Mouse (Mus musculus): ENCODE results near the gene Maco1. TPM values are rescaled to one million over a fixed set of nuclear protein-coding genes. Genes with fewer than 3 reads are reported as not detected.

Maco1 gene
- polyA plus RNA-seq, 1 experiment from 2014 or later: 25.5 TPM

DNA sequence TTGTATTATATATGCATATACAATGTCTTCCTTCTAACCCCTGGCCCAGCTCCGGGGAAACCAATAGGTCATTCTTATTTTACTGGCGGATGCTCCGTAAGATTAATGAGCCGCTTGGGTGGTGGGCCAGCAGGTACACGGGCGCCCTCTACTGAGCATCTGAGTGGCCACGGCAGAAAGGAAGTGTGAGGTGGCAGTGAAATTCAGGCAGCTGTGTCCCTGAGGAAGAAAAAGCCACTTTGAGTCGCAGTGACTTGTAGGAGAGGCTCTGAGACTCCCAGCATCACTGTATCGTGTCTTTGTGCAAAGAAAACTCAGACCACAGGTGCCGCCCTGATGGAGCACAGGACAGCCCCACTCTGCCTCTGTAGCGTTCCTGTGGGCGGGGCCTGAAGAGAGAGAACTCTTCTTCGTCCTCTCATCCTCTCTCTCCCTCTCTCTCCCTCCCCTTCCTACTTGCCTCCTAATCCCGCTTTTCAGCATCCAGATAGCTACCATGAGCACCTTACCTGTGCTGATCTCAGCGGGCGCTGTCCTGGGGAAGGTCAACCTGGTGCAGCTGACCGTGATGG lies 26.4 kb upstream of the Maco1 start:
- Histone ChIP-seq H3K27ac (replicated peaks in 1 of 2; ENCODE audit: control insufficient read depth in 1 of 2, insufficient read depth in 1 of 2, low read depth in 2 of 2, low read length in 2 of 2) (no peak overlapping the region), H3K4me2 (ENCODE audit: low read length) (peak overlapping the region; percentile 64), H3K9ac (ENCODE audit: low read length) (peak overlapping the region; percentile 42; the same call in 1 of the 2 replicates), H3K4me3 (ENCODE audit: control insufficient read depth in 1 of 2, insufficient read depth in 1 of 2, low read depth in 1 of 2, low read length in 2 of 2) (peak overlapping the region; percentile 31 to 53), H3K4me1 (ENCODE audit: control insufficient read depth in 2 of 2, insufficient read depth in 2 of 2, low read length in 2 of 2) (peaks cover 12 to 14% of the 10 kb centered on the region in 2 experiments; a peak in 3 of 4 replicates), H3K9me3 (ENCODE audit: control insufficient read depth, low read length) (no peaks in the 10 kb centered on the region), H3K36me3 (ENCODE audit: control insufficient read depth, insufficient read depth, low read length) (no peaks in the 10 kb centered on the region), H3K27me3 (ENCODE audit: control insufficient read depth, insufficient read depth, low read length) (no peaks in the 10 kb centered on the region)
- WGBS: 5% methylated on average over 17 of the region's 17 CpGs
- ATAC-seq (ENCODE audit: insufficient number of reproducible peaks, insufficient read depth, low FRiP score, low read depth): no peak

DNA sequence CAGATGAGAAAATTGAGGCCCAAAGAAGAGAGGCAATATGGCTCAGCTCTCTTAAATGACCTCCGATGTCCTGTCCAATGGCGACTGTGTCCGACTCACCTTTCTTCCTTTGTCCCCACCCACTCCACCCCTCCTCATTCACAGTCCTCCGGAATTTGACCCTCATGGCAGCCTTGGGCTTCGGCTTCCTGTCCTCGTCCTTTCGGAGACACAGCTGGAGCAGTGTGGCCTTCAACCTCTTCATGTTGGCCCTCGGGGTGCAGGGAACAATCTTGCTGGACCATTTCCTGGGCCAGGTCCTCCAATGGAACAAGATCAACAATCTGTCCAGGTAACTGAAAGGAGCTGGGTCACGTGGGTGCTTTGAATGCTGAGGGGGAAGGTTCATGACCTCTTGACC lies 23.0 kb upstream of the Maco1 start:
- Histone ChIP-seq H3K9me3 (ENCODE audit: control insufficient read depth, low read length) (no peaks in the 10 kb centered on the region), H3K4me2 (ENCODE audit: low read length) (no peak overlapping the region), H3K4me3 (ENCODE audit: control insufficient read depth in 1 of 2, insufficient read depth in 1 of 2, low read depth in 1 of 2, low read length in 2 of 2) (no peak overlapping the region), H3K27ac (replicated peaks in 1 of 2; ENCODE audit: control insufficient read depth in 1 of 2, insufficient read depth in 1 of 2, low read depth in 2 of 2, low read length in 2 of 2) (no peak overlapping the region), H3K9ac (ENCODE audit: low read length) (no peak overlapping the region), H3K36me3 (ENCODE audit: control insufficient read depth, insufficient read depth, low read length) (no peaks in the 10 kb centered on the region), H3K27me3 (ENCODE audit: control insufficient read depth, insufficient read depth, low read length) (no peaks in the 10 kb centered on the region), H3K4me1 (ENCODE audit: control insufficient read depth in 2 of 2, insufficient read depth in 2 of 2, low read length in 2 of 2) (peaks cover 3 to 5% of the 10 kb centered on the region in 2 experiments; a peak in 2 of 4 replicates)
- ATAC-seq (ENCODE audit: insufficient number of reproducible peaks, insufficient read depth, low FRiP score, low read depth): no peak
- WGBS: 83% methylated on average over 9 of the region's 9 CpGs

DNA sequence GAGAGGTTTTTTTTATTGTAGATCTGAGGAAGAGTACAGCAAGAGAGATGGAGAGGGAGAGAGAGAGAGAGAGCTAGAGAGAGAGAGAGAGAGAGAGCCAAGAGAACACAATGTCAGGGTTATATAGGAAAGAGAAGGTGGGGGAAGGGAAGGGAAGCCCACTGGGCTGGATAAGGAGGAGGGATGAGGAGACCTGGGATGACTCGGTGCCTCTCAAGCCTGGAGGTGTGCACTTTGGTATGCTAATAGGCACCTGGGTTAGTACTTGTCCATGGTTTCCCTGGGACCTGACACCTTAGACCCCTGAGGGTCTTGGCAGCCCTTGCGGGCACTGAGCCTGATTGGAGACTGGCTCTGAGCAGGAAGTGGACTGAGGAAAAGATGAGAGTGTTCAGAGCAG lies 18.8 kb upstream of the Maco1 start:
- 29% methylated on average over 2 of the region's 2 CpGs for WGBS
- no peak overlapping the region for H3K4me2 ChIP-seq (ENCODE audit: low read length)

GRCm38 (mm10) chr4:134871477-134871876 lies 18.3 kb upstream of the Maco1 start:
- H3K9ac ChIP-seq (ENCODE audit: low read length): no peak overlapping the region
- H3K27me3 ChIP-seq (ENCODE audit: control insufficient read depth, insufficient read depth, low read length): peaks cover 19% of the 10 kb centered on the region
- no peak overlapping the region for H3K4me2 ChIP-seq (ENCODE audit: low read length)
- H3K9me3 ChIP-seq (ENCODE audit: control insufficient read depth, low read length): no peaks in the 10 kb centered on the region
- 40% methylated on average over 4 of the region's 4 CpGs for WGBS
- H3K4me3 ChIP-seq (ENCODE audit: control insufficient read depth in 1 of 2, insufficient read depth in 1 of 2, low read depth in 1 of 2, low read length in 2 of 2): no peak overlapping the region
- H3K36me3 ChIP-seq (ENCODE audit: control insufficient read depth, insufficient read depth, low read length): no peaks in the 10 kb centered on the region
- peaks cover 8 to 11% of the 10 kb centered on the region in 2 experiments; a peak in 2 of 4 replicates for H3K4me1 ChIP-seq (ENCODE audit: control insufficient read depth in 2 of 2, insufficient read depth in 2 of 2, low read length in 2 of 2)
- no peak overlapping the region for H3K27ac ChIP-seq (replicated peaks in 1 of 2; ENCODE audit: control insufficient read depth in 1 of 2, insufficient read depth in 1 of 2, low read depth in 2 of 2, low read length in 2 of 2)
- no peak for ATAC-seq (ENCODE audit: insufficient number of reproducible peaks, insufficient read depth, low FRiP score, low read depth)

More for the DNA sequence above, 18.8 kb upstream of the Maco1 start:
- Histone ChIP-seq H3K36me3 (ENCODE audit: control insufficient read depth, insufficient read depth, low read length) (no peaks in the 10 kb centered on the region), H3K9ac (ENCODE audit: low read length) (no peak overlapping the region), H3K27me3 (ENCODE audit: control insufficient read depth, insufficient read depth, low read length) (peaks cover 19% of the 10 kb centered on the region), H3K9me3 (ENCODE audit: control insufficient read depth, low read length) (no peaks in the 10 kb centered on the region), H3K4me3 (ENCODE audit: control insufficient read depth in 1 of 2, insufficient read depth in 1 of 2, low read depth in 1 of 2, low read length in 2 of 2) (no peak overlapping the region), H3K4me1 (ENCODE audit: control insufficient read depth in 2 of 2, insufficient read depth in 2 of 2, low read length in 2 of 2) (peaks cover 8 to 11% of the 10 kb centered on the region in 2 experiments; a peak in 2 of 4 replicates), H3K27ac (replicated peaks in 1 of 2; ENCODE audit: control insufficient read depth in 1 of 2, insufficient read depth in 1 of 2, low read depth in 2 of 2, low read length in 2 of 2) (no peak overlapping the region)
- no peak for ATAC-seq (ENCODE audit: insufficient number of reproducible peaks, insufficient read depth, low FRiP score, low read depth)

GRCm38 (mm10) chr4:134869815-134870375 lies 16.8 kb upstream of the Maco1 start:
- Histone ChIP-seq H3K9ac (ENCODE audit: low read length) (peak overlapping the region; percentile 49), H3K27ac (replicated peaks in 1 of 2; ENCODE audit: control insufficient read depth in 1 of 2, insufficient read depth in 1 of 2, low read depth in 2 of 2, low read length in 2 of 2) (no peak overlapping the region), H3K4me3 (ENCODE audit: control insufficient read depth in 1 of 2, insufficient read depth in 1 of 2, low read depth in 1 of 2, low read length in 2 of 2) (peak overlapping the region in 1 of 2 experiments; percentile 19; a peak in 2 of 4 replicates), H3K4me1 (ENCODE audit: control insufficient read depth in 2 of 2, insufficient read depth in 2 of 2, low read length in 2 of 2) (peaks cover 8 to 11% of the 10 kb centered on the region in 2 experiments; a peak in 2 of 4 replicates), H3K4me2 (ENCODE audit: low read length) (peak overlapping the region; percentile 58), H3K9me3 (ENCODE audit: control insufficient read depth, low read length) (no peaks in the 10 kb centered on the region), H3K27me3 (ENCODE audit: control insufficient read depth, insufficient read depth, low read length) (peaks cover 19% of the 10 kb centered on the region), H3K36me3 (ENCODE audit: control insufficient read depth, insufficient read depth, low read length) (no peaks in the 10 kb centered on the region)
- WGBS: 55% methylated on average over 6 of the region's 7 CpGs
- ATAC-seq (ENCODE audit: insufficient number of reproducible peaks, insufficient read depth, low FRiP score, low read depth): 0 out of 2 replicates have a peak, but pooled peaks have one; percentile 37

DNA sequence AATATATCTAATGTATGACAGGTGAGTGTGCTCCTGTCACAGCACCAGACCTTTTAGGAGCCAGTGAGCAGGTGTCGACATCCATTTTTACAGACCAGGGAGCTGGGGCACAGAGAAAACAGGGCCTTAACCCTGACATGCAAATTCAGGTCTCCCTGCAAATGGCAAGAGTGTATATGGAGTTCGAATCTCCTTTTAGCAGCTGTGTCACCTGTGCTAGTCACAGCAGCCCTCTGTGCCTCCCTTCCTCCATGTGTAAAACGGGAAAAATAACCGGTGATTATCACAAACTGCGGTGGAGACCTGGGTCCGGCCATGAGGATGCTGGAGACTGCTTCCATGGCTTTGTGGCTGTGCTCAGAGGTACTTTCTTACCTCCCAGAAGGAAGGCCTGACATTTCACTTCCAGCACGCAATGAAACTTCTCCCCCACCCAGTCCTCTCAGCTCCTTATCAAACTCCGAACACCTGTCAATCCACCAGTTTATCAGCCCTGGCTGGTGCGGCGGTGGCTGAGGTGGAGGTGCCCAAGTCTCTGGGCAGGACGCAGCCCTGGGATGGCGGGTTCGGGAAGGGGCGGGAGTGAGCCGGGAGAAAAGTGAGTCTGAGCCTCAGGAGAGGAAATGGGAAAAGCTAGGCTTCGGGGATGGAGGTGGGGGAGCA lies 16.1 kb upstream of the Maco1 start:
- H3K27ac ChIP-seq (replicated peaks in 1 of 2; ENCODE audit: control insufficient read depth in 1 of 2, insufficient read depth in 1 of 2, low read depth in 2 of 2, low read length in 2 of 2): no peak overlapping the region
- peak overlapping the region; percentile 49 for H3K9ac ChIP-seq (ENCODE audit: low read length)
- H3K36me3 ChIP-seq (ENCODE audit: control insufficient read depth, insufficient read depth, low read length): no peaks in the 10 kb centered on the region
- 8% methylated on average over 16 of the region's 16 CpGs for WGBS
- ATAC-seq (ENCODE audit: insufficient number of reproducible peaks, insufficient read depth, low FRiP score, low read depth): no peak; the same call in 1 of the 2 replicates
- H3K4me2 ChIP-seq (ENCODE audit: low read length): peak overlapping the region; percentile 58
- peaks cover 10 to 11% of the 10 kb centered on the region in 2 experiments; a peak in 2 of 4 replicates for H3K4me1 ChIP-seq (ENCODE audit: control insufficient read depth in 2 of 2, insufficient read depth in 2 of 2, low read length in 2 of 2)
- H3K4me3 ChIP-seq (ENCODE audit: control insufficient read depth in 1 of 2, insufficient read depth in 1 of 2, low read depth in 1 of 2, low read length in 2 of 2): peak overlapping the region in 1 of 2 experiments; percentile 19; a peak in 2 of 4 replicates
- H3K27me3 ChIP-seq (ENCODE audit: control insufficient read depth, insufficient read depth, low read length): peaks cover 19% of the 10 kb centered on the region
- H3K9me3 ChIP-seq (ENCODE audit: control insufficient read depth, low read length): no peaks in the 10 kb centered on the region

- Histone ChIP-seq H3K4me3 (ENCODE audit: control insufficient read depth in 1 of 2, insufficient read depth in 1 of 2, low read depth in 1 of 2, low read length in 2 of 2) (no peak overlapping the region), H3K4me1 (ENCODE audit: control insufficient read depth in 2 of 2, insufficient read depth in 2 of 2, low read length in 2 of 2) (peaks cover 10 to 11% of the 10 kb centered on the region in 2 experiments; a peak in 2 of 4 replicates), H3K9ac (ENCODE audit: low read length) (no peak overlapping the region), H3K4me2 (ENCODE audit: low read length) (no peak overlapping the region), H3K36me3 (ENCODE audit: control insufficient read depth, insufficient read depth, low read length) (no peaks in the 10 kb centered on the region), H3K27ac (replicated peaks in 1 of 2; ENCODE audit: control insufficient read depth in 1 of 2, insufficient read depth in 1 of 2, low read depth in 2 of 2, low read length in 2 of 2) (no peak overlapping the region), H3K9me3 (ENCODE audit: control insufficient read depth, low read length) (no peaks in the 10 kb centered on the region), H3K27me3 (ENCODE audit: control insufficient read depth, insufficient read depth, low read length) (peaks cover 19% of the 10 kb centered on the region)
- ATAC-seq (ENCODE audit: insufficient number of reproducible peaks, insufficient read depth, low FRiP score, low read depth): no peak
- 22% methylated on average over 8 of the region's 9 CpGs for WGBS
Measured at GRCm38 (mm10) chr4:134868490-134868889, 15.3 kb upstream of the Maco1 start.

All from heart, embryonic 14.5 days (tissue).